Mouse (Mus musculus): ENCODE measurements around the gene Ccdc13.

Ccdc13 gene

GRCm38 (mm10) chr9:121797722-121798121 lies 41.5 kb downstream of the Ccdc13 start:
- DNase-seq = no peak

- no peak for DNase-seq
Measured at GRCm38 (mm10) chr9:121794972-121795539, 44.2 kb downstream of the Ccdc13 start.

GRCm38 (mm10) chr9:121791757-121792521 lies 47.3 kb downstream of the Ccdc13 start, which contains the start of gene Hhatl:
Gene Hhatl, minus strand, starts transcription at chr9:121792507.
- no peak for DNase-seq

- peak; percentile 45 for DNase-seq
Measured at GRCm38 (mm10) chr9:121791206-121791605, 48.1 kb downstream of the Ccdc13 start.

- DNase-seq = no peak
Measured at GRCm38 (mm10) chr9:121786359-121786758, 52.9 kb downstream of the Ccdc13 start.

GRCm38 (mm10) chr9:121785261-121785660 lies 54.0 kb downstream of the Ccdc13 start:
- DNase-seq = no peak

- DNase-seq = no peak
Measured at GRCm38 (mm10) chr9:121784801-121785200, 54.5 kb downstream of the Ccdc13 start.

GRCm38 (mm10) chr9:121778066-121778624 lies 61.1 kb downstream of the Ccdc13 start:
- DNase-seq = no peak

- DNase-seq = no peak
Measured at GRCm38 (mm10) chr9:121777484-121778065, 61.7 kb downstream of the Ccdc13 start, which contains the start of gene Klhl40. Gene Klhl40, plus strand, starts transcription at chr9:121777607.

GRCm38 (mm10) chr9:121776511-121776910 lies 62.8 kb downstream of the Ccdc13 start:
- DNase-seq = no peak

- DNase-seq = no peak
Measured at GRCm38 (mm10) chr9:121775951-121776350, 63.3 kb downstream of the Ccdc13 start.

GRCm38 (mm10) chr9:121772412-121772811 lies 66.8 kb downstream of the Ccdc13 start:
- DNase-seq = no peak

- DNase-seq = peak; percentile 39
Measured at GRCm38 (mm10) chr9:121765166-121765855, 74.0 kb downstream of the Ccdc13 start.

- DNase-seq = no peak
Measured at GRCm38 (mm10) chr9:121763716-121764115, 75.5 kb downstream of the Ccdc13 start.

- DNase-seq = no peak
Measured at GRCm38 (mm10) chr9:121762761-121763160, 76.5 kb downstream of the Ccdc13 start.

- DNase-seq = no peak
Measured at GRCm38 (mm10) chr9:121762248-121762647, 77.0 kb downstream of the Ccdc13 start.

GRCm38 (mm10) chr9:121761787-121762186 lies 77.5 kb downstream of the Ccdc13 start:
- DNase-seq = no peak

- DNase-seq = no peak
Measured at GRCm38 (mm10) chr9:121761091-121761665, 78.1 kb downstream of the Ccdc13 start.

- DNase-seq = peak; percentile 56
Measured at GRCm38 (mm10) chr9:121760271-121761090, 78.8 kb downstream of the Ccdc13 start.

GRCm38 (mm10) chr9:121759091-121760081 lies 79.9 kb downstream of the Ccdc13 start, which contains the start of gene Zfp651:
Gene Zfp651, plus strand, starts transcription at chr9:121759330.
- DNase-seq = peak; percentile 65

All from cerebellum, adult 9-10 months (tissue).